Mouse (Mus musculus) small intestine, adult 2 months (tissue): Measurements from ENCODE around the gene Map6.

ENCODE experiments used
- CTCF ChIP-seq: fragments of 200-500 bp; IDR thresholded peaks from 2 replicates; pipeline ENCODE4 v1.5.1; 2012; ENCODE audit warnings: low read depth, mild to moderate bottlenecking, control low read depth, inconsistent platforms, low read length, moderate library complexity, mixed read lengths; ENCODE audit not compliant: insufficient replicate concordance, insufficient read length; ENCODE audit errors: extremely low read depth
- POLR2A ChIP-seq: fragments of 200-500 bp; IDR thresholded peaks from 2 replicates; pipeline ENCODE4 v1.6.1; 2012; ENCODE audit warnings: low read depth, mild to moderate bottlenecking, control low read depth, inconsistent platforms, low read length, moderate library complexity

GRCm38 (mm10) chr7:99313253-99313652 is 46.0 kb downstream of the Map6 start:
- TF ChIP-seq CTCF (no peak), POLR2A (no peak)
